Mouse (Mus musculus): Measurements from ENCODE around the gene Itpr1.

GRCm38 (mm10) chr6:108527993-108528392, 315.1 kb downstream of the Itpr1 start:
- no peak for TF ChIP-seq CTCF (IDR thresholded peaks at IDR 0.05; ENCODE audit: low read depth)
- TF ChIP-seq EP300 (optimal IDR thresholded peaks at IDR 0.05): no peak
